Mouse (Mus musculus) left cerebral cortex, adult 8-10 months (tissue): ENCODE measurements around the gene Pgrmc1. TPM values are rescaled to one million over a fixed set of nuclear protein-coding genes. Genes with fewer than 3 reads are reported as not detected.
A peak's percentile ranks its signal among the peaks of the same experiment; 100 is the strongest.

Source experiments
- DNase-seq, 2 experiments: peaks; one replicate each; pipeline ENCODE4 v3.0.0; 2022; ENCODE audit warnings: low spot score in 2 of 2
- total RNA-seq, 4 experiments: library from RNA; stranded (reverse); gene quantifications; 2 replicates each; pipeline ENCODE4 v1.2.4; 2022

Gene Pgrmc1
- total RNA-seq, 4 experiments from 2014 or later, result 272 to 296 (median 284) TPM

GRCm38 (mm10) chrX:36602926-36603325, 4.9 kb downstream of the Pgrmc1 start:
- DNase-seq, result no peak

- no peak for DNase-seq
These were observed 6.0 kb downstream of the Pgrmc1 start for GRCm38 (mm10) chrX:36604040-36604439.

GRCm38 (mm10) chrX:36609117-36609516, 11.1 kb downstream of the Pgrmc1 start:
- DNase-seq, result no peak

GRCm38 (mm10) chrX:36628102-36628501, 30.1 kb downstream of the Pgrmc1 start:
- no peak for DNase-seq

- no peak for DNase-seq
These were observed 32.8 kb downstream of the Pgrmc1 start for GRCm38 (mm10) chrX:36630771-36631170.

GRCm38 (mm10) chrX:36640046-36640445, 42.0 kb downstream of the Pgrmc1 start:
- DNase-seq, result no peak

- DNase-seq, result peak; percentile 62 to 82
These were observed 46.9 kb downstream of the Pgrmc1 start, which contains the start of gene Akap17b for GRCm38 (mm10) chrX:36644657-36645551. Gene Akap17b, minus strand, starts transcription at chrX:36645395.

Other genes with a start within 250 kb of the Pgrmc1 start
- gene Gm6268, start 196.9 kb upstream of the Pgrmc1 start, total RNA-seq, result not detected
- under 1 TPM in 1 of 4 experiments, not detected in 3; 0.25 TPM for gene Gm14569, start 106.4 kb upstream of the Pgrmc1 start, total RNA-seq
- gene Akap17b, start 47.2 kb downstream of the Pgrmc1 start, total RNA-seq, result 10 to 100 TPM; 11.7 to 13.4 (median 12.5) TPM
- 1 to 10 TPM in 1 of 4 experiments, under 1 TPM in 2, not detected in 1; 0.73 to 1.4 (median 0.97) TPM for gene Slc25a43, start 145.5 kb downstream of the Pgrmc1 start, total RNA-seq
- gene Slc25a5, start 197.4 kb downstream of the Pgrmc1 start, total RNA-seq, result 100 to 1,000 TPM; 337 to 365 (median 350) TPM